Mouse (Mus musculus): ENCODE results near the gene Mcam.

Mcam gene

DNA sequence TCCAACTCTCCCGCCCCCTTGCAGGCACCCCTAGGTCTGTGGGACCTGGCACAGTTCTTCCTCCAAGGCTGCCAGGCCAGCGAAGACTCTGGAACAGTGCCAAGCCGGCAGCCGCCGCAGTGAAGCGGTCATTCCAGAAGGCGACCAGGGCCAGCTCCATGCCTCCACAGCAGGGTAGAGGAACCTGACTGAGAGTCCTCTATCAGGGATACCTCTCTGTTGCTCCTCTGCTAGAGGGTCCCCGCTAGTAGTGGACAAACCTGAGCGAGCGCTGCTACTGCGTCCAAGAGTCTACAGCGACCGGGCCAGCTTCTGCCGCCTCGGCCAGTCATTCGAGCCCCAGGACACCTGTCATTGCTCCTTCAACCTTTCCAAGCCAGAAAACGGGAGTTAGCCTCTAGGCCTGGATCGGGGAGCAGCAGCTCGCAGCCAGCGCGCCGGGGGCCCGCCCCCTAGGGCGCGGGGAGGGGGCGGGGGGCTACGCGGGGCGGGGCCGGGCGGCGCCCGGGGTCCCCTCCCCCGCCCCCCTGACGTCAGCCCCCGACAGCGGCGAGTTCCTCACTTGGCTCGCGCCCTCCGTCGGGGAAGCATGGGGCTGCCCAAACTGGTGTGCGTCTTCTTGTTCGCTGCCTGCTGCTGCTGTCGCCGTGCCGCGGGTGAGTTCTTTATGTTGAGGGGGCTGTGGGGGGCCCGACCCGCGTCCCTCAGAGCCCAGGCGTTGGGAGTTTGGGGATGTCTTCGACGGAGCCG lies at the start of gene Mcam:
Mcam (plus strand) TSS at position 369 of the 750 bp plus-strand sequence.
- DNase-seq: peak; percentile 80

DNA sequence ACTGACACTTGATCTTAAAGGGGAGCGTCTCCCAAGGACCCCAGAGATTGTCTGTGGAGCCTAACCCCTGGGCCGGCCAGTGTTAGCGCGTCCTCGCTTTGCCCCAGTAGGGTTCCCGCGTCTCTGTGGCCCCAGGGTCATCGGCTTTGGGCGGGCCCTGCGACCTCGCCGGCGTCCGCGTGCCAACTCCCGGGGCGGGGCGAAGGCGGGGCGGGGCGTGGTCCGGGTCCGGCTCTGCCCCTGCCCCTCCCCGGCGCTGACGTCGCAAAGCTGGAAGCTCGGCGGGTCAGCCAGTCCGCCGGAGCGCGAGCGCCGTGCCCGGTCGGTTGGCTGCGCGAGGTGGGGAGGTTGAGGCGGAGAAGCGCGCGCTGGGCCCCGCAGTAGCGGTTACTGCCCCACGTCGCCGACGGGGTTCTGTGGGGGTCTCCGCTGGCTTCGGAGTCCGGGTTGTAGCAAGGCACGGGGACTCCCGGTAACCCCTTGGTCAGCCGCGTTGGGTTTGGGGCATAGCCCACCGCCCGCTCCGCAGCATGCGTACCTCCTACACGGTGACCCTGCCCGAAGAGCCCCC lies 49.5 kb upstream of the Mcam start:
- peak; percentile 98 for DNase-seq

DNA sequence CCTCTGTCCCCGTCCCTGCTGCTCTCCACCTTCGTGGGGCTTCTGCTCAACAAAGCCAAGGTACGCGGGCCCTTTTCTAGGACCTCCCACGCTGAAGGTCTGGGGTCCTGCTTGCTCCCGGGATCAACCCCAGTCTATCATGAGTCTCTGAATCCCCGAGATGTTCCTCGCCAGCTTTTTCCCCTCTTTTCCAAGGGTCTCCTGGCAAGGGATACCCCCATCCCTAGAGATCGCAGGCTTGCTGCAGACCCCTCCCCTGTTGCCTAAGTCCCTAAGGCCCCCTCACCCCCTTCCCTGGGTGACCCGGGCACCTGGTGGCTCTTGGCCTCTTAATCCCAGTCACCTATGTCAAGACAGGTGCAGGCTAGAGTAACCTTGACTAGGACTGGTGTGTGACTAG lies 49.0 kb upstream of the Mcam start:
- no peak for DNase-seq

DNA sequence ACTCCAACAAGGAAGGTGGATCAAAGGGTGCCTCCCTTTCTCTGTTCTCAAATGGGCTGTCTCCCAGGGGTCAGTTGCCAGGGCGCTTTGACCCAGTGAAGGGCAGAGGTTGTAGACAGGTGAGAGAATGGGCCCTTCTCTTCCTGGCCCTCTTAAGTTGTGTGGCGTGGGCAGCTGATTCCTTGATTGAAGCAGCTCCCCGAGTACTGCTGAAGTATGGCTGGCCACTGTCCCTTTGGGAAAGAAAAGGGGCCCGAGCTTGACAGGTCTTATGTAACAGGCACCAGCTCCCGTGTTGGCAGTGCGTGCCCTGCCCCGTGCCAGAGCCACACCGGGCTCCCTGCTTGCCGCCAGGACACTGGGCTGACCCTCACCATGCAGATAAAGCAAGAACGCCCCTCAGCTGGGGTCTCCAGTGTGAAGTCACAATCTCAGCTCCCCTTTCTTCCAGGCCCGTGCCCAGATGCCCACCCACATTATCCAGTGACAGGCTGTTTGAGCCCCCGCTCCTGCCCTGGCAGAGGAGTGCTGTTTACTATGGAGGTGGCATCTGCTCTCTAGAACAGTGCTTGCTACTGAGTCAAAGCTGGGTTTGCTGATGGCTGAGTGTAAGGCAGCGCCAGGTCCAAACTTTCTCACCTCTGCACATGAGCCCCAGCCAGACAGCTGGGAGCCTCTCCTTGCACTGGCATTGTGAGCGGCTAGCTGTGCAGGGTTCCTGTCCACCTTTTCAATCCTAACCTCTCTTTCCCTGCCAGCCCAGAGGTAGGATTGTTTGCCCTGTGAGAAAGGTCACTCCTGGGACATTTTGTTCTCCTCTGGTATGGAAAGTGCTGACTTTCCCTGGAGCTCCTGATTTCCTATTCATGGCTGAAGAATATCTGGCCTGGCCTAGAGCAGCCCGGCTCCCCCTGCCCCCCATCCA lies 48.3 kb upstream of the Mcam start:
- DNase-seq: no peak

DNA sequence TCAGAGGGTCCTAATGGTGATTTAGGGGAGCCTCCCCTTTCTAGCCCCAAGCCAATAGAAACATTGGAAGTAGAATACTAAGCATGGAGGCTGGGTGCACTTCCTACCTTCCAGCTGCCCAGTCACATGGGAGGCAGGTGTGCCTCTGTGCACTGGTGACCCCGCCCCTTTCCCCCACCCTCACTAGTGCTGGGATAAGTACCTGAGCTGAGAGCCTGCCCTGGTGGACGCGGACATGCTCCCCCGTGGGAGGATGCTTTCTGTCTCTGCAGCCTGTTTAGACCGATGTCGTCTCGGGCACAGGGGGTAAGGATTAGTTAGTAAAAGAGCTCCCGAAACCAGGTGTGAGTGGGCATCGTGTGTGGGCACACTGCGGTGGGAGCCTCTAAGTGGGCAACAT lies 47.3 kb upstream of the Mcam start:
- no peak for DNase-seq

DNA sequence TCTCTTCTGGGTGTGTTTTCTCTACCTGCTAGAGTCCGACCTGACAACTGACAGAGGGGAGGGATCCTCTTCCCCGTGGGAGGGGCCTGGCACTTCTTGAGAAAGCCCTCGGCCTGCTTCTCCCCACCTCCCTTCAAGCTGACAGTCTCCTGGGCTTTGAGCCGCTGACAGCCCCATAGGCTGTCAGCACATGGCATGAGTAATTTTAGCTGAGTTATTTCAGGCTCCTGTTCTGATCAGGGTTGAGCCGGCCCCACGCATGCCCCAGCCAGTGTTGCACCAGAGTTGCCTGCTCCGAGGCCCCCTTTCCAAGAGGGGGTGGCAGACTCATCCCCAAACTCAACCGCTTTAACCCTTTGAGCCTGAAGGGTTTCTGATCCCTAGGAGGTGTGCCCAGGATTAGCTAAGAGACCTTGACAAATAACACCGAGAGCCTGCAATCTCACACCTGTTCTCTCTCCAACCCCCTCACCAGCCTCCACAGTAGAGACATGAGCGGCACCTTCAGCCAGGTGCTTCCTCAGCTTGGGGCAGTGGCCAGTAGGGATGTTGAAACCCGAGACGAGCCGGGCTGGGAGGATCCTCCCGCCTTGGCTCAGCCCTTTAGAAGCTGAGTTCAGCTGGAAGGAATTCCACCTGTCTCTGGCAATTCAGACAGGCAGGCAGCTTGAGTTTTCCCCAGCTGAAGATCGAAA lies 46.4 kb upstream of the Mcam start:
- DNase-seq: no peak

DNA sequence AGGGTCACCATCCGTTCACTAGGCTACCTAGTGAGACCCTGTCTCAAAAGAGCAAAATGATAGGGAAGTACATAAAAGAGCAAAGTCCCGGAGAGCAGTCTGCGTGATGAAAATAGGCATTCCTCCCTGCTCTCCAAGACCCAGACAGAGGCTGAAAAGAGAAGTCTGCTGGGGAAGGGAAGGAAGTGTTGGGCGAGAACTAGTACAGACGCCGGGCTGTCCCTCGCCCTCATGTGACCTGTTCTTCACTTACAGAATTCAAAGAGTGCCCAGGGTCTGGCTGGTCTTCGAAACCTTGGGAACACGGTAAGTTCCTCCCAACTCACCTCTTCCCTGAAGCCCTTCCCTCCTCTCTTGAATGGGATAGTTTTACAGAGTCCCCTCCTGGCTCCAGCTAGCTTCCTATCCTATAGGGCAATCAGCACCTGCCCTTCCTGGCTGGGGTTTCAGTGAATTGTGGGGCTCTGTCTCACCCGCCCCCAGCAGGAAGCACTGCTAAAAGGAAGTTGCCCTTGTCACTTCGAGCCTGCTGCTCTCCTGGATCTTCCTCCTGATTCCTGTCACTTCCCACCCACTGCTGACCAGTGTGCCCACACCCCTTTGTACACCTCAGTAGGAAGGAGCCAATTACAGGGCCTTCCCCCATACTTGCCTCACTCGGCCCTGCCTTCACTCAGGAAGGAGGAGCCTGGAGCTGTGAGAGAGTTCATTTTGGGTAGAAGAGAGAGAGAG lies 45.2 kb upstream of the Mcam start:
- DNase-seq: no peak

DNA sequence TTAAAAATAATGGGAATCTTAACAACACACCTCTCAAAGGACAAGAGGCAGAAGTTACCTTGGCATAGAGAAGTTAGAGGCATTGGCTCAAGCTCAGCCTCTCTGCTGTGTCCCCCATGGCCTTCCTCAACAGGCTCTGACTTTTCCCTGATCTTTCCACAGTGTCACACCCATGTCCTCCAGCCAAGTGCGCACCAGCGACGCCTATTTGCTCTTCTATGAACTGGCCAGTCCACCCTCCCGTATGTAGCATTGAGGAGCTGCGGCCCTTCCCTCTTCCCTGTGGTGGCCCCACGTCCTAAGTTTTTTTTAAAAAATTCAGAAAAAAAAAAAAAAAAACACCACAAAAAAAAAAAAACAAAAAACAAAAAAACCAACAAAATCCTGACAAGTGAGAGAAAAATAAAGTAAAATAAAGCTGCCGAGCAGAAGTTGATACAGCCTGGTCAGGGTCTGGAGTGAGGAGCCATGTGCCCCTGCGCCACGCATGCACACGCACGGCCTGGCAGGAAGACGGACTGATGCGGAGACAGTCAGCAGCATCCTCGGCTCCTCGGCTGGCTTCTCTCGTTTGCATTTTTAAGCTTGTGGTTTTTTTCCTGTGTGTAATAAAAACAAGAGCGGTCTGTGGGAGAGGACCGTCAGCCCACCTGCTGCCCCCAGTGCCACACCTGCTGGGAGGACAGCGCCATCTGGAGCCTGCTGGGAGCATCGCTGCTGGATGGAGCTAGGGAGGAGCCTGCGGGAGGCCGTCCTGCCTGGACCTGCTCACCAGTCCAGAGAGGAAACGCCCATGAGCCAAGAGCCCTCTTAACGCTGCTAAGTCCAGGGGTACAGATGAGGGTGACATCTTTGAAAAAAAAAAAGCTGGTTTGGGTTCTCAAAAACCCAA lies 40.4 kb upstream of the Mcam start:
- DNase-seq: peak; percentile 81

DNA sequence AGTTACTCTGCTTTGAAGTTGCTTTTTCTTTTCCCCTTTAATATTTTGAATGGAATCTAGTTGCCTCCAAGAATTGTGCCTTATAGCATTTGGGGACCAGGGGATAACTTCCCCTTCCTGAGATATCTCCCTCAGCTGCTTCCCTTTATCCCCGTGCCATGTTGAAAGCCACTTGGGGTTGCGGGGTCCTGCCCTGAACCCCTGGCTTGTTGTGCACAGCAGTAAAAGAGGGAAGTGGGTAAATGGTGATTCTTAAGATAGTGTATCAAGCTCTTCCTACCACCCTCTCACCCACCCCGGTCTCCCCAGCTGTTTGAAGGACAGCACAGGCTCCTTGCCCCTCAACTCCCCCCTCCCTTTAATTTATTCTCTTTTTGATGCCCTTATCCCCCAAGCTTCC lies 39.5 kb upstream of the Mcam start:
- no peak for DNase-seq

DNA sequence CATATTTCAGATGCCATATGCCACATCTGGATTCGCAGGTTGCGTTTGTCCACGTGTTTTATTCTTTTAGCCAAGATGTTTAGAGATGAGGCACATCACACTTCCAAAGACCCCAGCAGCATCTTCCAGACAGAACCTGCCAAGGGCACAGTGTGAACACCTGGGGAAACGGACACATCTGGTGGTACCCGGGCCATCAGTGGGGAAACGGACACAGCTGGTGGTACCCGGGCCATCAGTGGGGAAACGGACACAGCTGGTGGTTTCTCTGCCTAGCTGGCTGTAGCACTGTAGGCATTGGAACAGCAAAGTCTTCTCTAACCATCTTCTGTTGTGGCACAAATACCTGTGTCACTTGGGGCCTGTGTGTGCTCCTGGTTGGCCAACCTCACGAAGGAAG lies 38.5 kb upstream of the Mcam start:
- DNase-seq: no peak

DNA sequence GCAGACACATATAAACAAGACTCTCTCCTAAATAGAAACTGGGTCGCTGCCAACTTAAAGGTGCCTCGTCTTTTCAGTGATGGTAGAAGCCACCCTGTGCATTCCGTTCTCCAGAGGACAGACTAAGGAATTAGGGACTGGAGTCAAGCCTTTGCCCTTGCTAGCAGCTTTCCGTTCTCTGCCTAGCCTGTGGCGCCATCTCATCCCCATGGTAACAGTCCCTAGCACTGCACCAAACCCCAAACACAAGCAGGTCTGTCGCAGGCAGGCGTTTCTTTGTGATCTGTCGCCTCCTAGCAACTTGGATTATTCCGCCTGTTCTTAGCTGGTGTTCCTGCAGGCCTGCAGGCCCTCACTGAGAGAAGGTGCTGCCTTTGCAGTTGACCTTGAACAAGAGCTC lies 37.7 kb upstream of the Mcam start:
- no peak for DNase-seq

DNA sequence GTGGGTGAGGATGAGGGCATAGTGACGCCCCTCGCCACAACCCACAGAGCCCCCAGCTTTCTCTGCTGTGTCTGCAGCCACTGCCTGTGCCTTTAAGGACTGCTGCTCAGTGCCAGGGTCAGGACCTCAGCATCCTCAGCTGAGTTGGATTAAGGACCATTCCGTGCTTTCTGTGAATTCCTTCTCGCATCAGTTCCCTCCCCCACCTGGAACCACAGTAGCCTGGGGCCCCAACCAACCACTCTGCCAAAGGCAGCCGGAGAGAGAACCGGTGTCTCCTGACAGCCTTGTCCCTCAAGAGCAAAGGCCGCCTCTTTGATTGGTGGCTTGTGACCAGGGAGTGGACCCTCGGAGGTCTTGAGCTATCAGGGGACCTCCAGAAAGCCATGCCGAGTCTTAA lies 32.8 kb upstream of the Mcam start, which contains the start of gene Mfrp:
Mfrp (plus strand) TSS at position 240 of the 400 bp plus-strand sequence.
- no peak for DNase-seq

DNA sequence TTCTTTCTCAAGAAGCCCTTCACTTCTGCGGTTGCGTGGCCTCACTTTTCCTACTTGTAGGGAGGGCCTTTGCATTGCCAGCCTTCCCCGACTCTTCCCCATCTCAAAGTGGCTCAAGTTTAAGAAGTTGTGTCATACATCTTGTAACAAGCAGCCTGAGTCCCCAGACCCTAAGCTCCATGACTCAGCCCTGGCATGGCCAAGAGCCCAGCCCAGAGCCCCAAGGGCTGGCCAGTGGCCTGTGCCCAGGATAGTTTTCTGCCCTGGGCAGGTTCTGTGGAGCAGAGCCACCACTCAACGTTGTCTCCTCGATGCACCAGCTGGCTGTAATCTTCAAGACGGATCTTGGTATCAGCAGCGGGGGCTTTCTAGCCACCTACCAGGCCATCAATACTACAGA lies 29.4 kb upstream of the Mcam start:
- no peak for DNase-seq

DNA sequence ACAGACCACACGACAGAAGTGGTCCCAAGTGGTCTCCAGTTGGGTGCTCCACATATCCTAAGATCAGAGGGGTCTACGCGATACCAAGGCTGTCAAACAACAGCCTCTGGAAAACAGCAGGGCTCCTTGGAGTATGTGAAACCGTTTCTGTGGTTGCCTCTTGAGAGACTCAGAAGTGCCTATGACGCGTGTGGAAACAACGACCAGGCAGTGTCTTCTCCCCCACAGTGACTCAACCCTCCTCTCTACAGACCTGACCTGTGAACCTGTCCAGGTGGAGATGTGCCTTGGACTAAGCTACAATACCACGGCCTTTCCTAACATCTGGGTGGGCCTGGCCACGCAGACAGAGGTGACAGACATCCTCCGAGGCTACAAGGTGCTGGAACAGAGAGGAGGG lies 28.5 kb upstream of the Mcam start:
- DNase-seq: no peak

DNA sequence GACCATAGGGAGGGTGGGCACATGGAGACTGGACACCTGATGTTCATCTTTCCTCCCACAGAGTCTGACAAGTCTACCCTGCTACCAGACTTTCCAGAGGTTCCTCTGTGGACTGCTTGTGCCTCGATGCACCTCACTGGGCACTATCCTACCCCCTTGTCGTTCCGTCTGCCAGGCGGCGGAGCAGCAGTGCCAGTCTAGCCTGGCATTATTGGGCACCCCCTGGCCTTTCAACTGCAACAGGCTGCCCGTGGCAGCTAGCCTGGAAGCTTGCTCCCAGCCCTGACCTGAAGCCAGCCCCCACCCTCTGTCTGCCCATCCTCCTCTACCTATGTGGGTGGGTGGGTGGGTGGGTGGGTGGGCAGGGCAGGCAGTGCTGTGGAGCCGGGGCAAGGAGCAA lies 28.1 kb upstream of the Mcam start:
- no peak for DNase-seq

DNA sequence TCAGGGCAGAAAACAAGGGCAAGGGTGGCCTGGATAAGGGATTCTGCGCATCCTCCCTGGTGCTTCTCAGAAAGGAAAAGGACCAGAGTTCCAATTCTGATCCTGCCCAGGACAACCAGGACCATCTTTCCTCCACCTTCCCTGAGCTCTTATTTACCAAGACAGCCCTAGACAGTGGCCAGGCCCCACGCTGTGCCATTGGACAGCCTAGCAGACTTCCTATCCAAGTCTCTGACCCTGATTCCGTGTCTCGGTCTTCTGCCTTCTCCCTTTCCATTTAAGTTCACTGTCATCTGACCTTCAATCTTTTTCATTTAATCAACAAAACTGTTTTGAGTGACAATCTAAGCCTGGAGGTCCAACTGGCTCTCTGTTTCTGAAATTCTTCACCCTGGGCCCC lies 27.7 kb upstream of the Mcam start:
- no peak for DNase-seq

DNA sequence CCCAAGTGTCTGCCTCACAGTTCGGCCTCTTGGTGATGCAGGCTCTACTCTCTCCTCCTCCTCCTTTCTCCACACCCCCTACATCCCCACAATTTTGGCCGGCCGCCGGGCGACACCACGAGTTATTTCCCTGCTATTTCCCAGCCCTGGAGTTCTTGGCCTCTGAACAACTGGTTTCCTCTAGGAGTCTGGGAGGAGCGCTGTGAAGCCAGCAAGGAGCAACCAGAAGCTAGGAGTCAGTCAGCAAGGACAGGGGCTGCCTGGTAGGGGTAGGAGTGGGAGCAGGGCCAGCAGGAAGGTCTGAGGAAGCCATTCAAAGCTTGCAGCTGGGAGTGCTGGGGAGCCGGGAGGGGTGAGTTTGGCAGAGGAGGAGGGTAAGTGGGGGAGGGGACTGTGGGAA lies 27.2 kb upstream of the Mcam start, which contains the start of gene C1qtnf5:
C1qtnf5 (plus strand) TSS at position 136 of the 400 bp plus-strand sequence.
- peak; percentile 88 for DNase-seq

DNA sequence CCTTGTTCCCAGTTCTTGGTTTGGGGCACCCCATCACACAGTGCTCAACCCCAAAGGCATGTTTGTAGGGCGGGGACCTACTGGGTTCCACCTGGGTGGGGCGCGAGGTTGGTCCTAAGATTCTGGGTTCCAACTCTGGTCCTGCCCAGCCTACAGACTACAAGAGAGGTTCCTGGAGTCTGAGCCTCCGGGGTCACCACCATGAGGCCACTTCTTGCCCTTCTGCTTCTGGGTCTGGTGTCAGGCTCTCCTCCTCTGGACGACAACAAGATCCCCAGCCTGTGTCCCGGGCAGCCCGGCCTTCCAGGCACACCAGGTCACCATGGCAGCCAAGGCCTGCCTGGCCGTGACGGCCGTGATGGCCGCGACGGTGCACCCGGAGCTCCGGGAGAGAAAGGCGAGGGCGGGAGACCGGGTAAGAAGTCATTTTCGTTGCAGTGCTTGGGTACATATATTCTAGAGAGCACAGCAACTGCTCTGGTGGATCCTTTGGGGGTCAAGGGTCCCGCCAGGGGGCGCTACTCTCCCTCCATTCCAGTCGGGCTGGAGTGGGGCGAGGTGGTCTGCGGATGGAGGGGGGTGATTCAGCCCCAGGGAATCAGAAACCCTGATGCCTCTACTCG lies 26.6 kb upstream of the Mcam start:
- no peak for DNase-seq

DNA sequence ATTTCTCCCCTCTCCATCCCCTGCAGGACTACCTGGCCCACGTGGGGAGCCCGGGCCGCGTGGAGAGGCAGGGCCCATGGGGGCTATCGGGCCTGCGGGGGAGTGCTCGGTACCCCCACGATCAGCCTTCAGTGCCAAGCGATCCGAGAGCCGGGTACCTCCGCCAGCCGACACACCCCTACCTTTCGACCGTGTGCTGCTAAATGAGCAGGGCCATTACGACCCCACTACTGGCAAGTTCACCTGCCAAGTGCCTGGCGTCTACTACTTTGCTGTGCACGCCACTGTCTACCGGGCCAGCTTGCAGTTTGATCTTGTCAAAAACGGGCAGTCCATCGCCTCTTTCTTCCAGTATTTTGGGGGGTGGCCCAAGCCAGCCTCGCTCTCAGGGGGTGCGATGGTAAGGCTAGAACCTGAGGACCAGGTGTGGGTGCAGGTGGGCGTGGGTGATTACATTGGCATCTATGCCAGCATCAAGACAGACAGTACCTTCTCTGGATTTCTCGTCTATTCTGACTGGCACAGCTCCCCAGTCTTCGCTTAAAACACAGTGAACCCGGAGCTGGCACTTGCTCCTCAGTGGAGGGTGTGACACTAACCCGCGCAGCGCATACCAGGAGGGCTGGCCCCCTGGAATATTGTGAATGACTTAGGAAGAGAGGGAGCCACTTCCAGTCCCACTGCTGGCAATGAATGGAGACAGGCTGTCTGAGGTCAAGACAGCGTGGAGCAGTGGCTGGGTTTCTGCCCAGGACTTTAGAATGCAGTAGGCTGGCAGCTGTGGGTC lies 25.8 kb upstream of the Mcam start:
- no peak for DNase-seq

Data from lung, postnatal 14 days (tissue).